Mouse (Mus musculus) thymus, adult 2 months (tissue): Measurements from ENCODE around the gene Nisch.

ENCODE experiments used
- CTCF ChIP-seq: fragments of 200-500 bp; IDR thresholded peaks from 2 replicates; pipeline ENCODE4 v1.5.1; 2012; ENCODE audit warnings: mild to moderate bottlenecking, control low read depth, low read length, moderate library complexity, borderline replicate concordance; ENCODE audit not compliant: control insufficient read depth, poor library complexity, insufficient read depth; ENCODE audit errors: extremely low read depth
- POLR2A ChIP-seq: fragments of 200-500 bp; IDR thresholded peaks from 2 replicates; pipeline ENCODE4 v1.6.1; 2012; ENCODE audit warnings: mild to moderate bottlenecking, low read length, control low read depth, moderate library complexity; ENCODE audit not compliant: control insufficient read depth, poor library complexity, insufficient read depth; ENCODE audit errors: extremely low read depth

DNA sequence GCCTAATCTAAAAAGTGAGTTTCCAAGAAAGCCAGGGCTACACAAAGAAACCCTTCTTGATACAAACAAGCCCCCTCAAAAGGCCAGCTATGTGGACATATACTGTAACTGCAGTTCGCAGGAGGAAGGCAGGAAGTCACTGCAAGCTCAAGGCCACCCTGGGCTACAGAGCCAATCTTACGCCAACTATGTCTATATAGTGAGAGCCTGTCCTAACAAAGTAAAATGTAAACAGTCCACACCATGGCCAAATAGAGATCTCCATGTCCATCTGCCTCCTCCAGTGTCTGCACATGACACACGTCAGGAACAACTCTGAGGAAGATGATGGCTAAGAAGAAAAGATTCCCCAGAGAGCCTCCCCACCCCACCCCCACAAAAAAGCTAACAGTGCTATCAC is 16.7 kb downstream of the Nisch start:
- TF ChIP-seq CTCF (no peak), POLR2A (no peak)
